ENCODE assay signal across 21 mouse cellular contexts in the genomic region with DNA sequence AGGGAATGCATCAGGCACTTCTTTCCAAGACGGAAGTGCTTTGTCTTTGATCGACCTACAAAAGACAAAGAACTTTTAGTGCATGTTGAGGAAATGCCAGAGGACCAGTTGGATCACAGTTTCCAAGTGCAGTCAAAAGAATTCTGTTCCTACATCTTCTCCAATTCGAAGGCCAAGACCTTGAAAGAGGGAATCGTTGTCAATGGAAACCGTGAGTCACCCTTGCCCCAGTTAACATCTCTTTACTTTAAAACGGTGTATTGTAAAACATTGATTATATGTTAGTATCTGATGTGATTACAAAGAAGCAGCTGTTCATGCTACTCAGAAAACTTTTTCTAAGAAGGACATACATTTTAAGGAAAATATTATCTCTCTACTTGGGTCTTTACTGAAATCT. TPM values are rescaled to one million over a fixed set of nuclear protein-coding genes. Genes with fewer than 3 reads are reported as not detected.
"Had no signal": no experiment of that assay in that cellular context is flagged by ENCODE, and none has a peak within 500 bp of the region (broad histone marks: within the 10 kb centered on the region; RNA-seq: fewer than 3 reads in every experiment).

No protein-coding gene starts in this region.

- ATAC-seq: lung, postnatal 0 days; midbrain, embryonic 13.5 days; midbrain, embryonic 15.5 days had no signal

- H3K36me3 ChIP-seq: lung, embryonic 15.5 days; midbrain, embryonic 13.5 days; midbrain, embryonic 15.5 days; neural tube, embryonic 12.5 days; stomach, embryonic 15.5 days had no signal

- H3K27me3 ChIP-seq: lung, embryonic 15.5 days; megakaryocyte, embryonic 14.5 days; midbrain, embryonic 13.5 days; midbrain, embryonic 15.5 days; neural tube, embryonic 12.5 days; stomach, embryonic 15.5 days had no signal

- H3K9me3 ChIP-seq: lung, embryonic 15.5 days; megakaryocyte, embryonic 14.5 days; midbrain, embryonic 13.5 days; midbrain, embryonic 15.5 days; neural tube, embryonic 12.5 days; stomach, embryonic 15.5 days had no signal

- H3K4me3 ChIP-seq: lung, embryonic 15.5 days; megakaryocyte, embryonic 14.5 days; midbrain, embryonic 13.5 days; midbrain, embryonic 15.5 days; neural tube, embryonic 12.5 days; stomach, embryonic 15.5 days had no signal

- H3K4me2 ChIP-seq: lung, embryonic 15.5 days; midbrain, embryonic 11.5 days; midbrain, embryonic 13.5 days; midbrain, embryonic 15.5 days; neural tube, embryonic 12.5 days; stomach, embryonic 15.5 days had no signal

- DNase-seq: lung, adult 2 months; lung, postnatal 14 days; lung, postnatal 36 days; right cerebral cortex, postnatal 14 days; thymus, adult 2 months; thymus, postnatal 25 days had no signal

- H3K4me1 ChIP-seq: lung, embryonic 15.5 days; megakaryocyte, embryonic 14.5 days; midbrain, embryonic 13.5 days; midbrain, embryonic 15.5 days; neural tube, embryonic 12.5 days; stomach, embryonic 15.5 days had no signal

- H3K9ac ChIP-seq: lung, embryonic 15.5 days; midbrain, embryonic 13.5 days; midbrain, embryonic 15.5 days; neural tube, embryonic 12.5 days; stomach, embryonic 15.5 days had no signal

- H3K27ac ChIP-seq: lung, embryonic 15.5 days; macrophage; midbrain, embryonic 13.5 days; midbrain, embryonic 15.5 days; neural tube, embryonic 12.5 days; stomach, embryonic 15.5 days; stomach, postnatal 0 days had no signal

RNA-seq across cellular contexts. Expression of a gene that starts 47.6 kb away (rescaled TPM):
- polyA plus RNA-seq: midbrain, embryonic 11.5 days; neural tube, embryonic 12.5 days had no signal

RNA-seq across cellular contexts. Expression of a gene that starts 53.3 kb away (rescaled TPM):
- total RNA-seq: megakaryocyte progenitor cell, adult 5-6 weeks; midbrain, postnatal 0 days; monocyte, adult 5-6 weeks; neutrophil, adult 5-6 weeks had no signal
- polyA plus RNA-seq: lung, embryonic 15.5 days; midbrain, embryonic 11.5 days; midbrain, embryonic 13.5 days; midbrain, embryonic 15.5 days; midbrain, postnatal 0 days; neural tube, embryonic 12.5 days; neural tube, embryonic 14.5 days; stomach, postnatal 0 days had no signal
